Mouse (Mus musculus): ENCODE measurements around the gene Gpc5. TPM values are rescaled to one million over a fixed set of nuclear protein-coding genes. Genes with fewer than 3 reads are reported as not detected.

Gene Gpc5
- total RNA-seq, 2 experiments from 2014 or later: 1.3 TPM; not detected in 1

DNA sequence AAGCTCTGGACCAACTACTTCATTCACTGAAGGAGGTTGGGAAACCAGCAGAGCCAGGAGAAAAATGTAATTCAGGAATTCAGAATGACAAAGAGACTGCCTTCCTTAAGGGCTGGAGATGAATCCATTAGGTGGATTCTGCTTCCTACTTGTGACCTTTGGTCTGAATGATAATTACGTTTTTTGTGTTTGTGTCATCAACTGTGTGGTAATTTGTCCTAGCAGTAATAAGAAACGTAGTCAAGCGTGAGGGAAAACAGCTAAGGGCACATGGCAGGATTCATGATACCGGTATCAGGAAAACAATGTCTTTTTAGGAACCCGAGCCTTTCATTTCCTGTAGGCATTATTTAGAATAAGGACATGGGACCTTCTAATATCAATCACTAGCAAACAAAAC is 1045.3 kb downstream of the Gpc5 start:
- no peak for ATAC-seq (replicated peaks; ENCODE audit: low FRiP score, low TSS enrichment, poor library complexity, severe bottlenecking)

DNA sequence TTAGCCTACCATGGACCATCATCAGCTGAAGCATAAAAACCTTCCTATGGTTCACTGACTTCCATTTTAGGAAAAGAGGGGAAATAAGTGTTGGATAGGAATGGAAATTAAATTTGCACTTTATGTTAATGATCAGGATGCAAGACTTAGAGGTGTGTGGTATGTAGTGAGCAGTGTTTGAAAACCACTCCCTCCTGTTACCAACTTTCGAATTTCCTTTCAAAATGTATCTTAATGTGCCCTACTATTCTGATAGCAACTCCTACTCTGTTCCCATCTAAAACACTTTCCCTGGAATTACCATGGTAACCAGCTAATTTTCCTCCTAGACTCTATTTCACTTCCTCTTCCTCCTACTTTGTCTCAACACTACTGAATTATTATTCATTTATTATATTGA is 1045.8 kb downstream of the Gpc5 start:
- no peak for ATAC-seq (replicated peaks; ENCODE audit: low FRiP score, low TSS enrichment, poor library complexity, severe bottlenecking)

DNA sequence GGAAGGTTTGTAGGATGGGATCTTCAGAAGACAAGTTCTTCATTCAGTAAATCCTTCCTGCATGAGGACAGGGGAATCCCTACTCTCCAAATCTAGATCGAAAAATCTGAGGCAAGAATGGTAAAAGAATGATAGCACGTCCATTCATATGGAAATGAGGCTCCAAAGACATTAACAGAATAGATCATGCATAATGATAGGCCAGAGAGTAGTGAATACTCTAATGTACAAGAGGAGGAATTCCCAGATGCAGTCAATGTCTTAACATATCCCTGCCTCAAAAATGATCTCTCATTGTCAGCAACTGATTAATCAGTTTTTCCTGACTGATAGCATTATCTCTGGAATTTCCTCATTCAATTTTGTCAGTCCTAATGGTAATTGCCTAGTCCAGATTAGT is 1070.6 kb downstream of the Gpc5 start:
- no peak for ATAC-seq (replicated peaks; ENCODE audit: low FRiP score, low TSS enrichment, poor library complexity, severe bottlenecking)

DNA sequence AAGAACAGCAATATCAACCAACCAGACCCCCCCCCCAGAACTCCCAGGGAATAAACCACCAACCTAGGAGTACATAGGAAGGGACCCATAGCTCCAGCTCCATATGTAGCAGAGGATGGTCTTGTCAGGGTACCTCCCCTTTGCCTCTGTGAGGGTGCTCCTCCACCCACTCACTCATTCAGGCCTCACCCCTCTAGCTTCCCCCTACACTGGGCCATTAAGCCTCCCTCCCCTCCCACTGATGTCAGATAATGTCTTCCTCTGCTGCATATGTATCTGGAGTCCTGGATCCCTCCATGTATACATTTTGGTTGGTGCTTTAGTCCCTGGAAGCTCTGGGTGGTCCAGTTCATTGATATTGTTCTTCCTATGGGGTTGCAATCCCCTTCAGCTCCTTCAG is 1075.4 kb downstream of the Gpc5 start:
- no peak for ATAC-seq (replicated peaks; ENCODE audit: low FRiP score, low TSS enrichment, poor library complexity, severe bottlenecking)

DNA sequence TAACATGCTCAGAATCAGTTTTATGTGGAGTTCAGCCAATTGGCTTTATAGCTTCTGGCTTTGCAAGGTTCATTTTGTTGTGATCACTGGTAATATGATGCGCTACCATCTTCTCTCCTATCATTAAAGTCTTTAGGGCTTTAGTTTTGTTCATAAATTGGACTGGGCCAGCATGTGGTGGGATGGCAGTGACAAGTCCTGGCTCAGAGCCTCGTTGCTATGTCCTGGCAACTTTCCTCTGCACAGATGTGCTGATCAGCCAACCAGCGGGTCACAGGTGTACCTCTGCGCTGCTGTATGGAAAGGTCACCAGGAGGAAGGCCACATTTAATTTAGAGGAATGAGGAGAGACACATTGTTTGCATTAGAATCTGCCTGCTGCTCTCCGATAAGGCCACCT is 1077.1 kb downstream of the Gpc5 start:
- no peak for ATAC-seq (replicated peaks; ENCODE audit: low FRiP score, low TSS enrichment, poor library complexity, severe bottlenecking)

DNA sequence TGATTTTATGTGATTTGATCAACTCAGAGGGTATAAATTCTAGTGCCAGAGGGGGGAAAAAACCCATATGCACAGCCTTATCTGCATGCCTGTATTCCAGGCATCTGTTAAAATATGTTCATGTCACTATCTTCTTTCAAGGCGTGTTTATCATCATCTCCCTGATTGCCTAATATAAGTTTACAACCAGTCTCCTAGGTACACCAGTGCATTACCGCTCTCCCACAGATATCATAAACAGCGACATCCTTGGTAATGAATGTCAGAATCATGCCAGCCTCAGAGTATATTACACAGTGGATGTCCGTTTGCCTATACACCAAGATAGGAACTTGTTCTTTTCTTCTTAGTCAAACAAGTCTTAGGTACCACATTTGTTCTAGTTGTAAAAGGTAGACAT is 1095.0 kb downstream of the Gpc5 start:
- no peak for ATAC-seq (replicated peaks; ENCODE audit: low FRiP score, low TSS enrichment, poor library complexity, severe bottlenecking)

DNA sequence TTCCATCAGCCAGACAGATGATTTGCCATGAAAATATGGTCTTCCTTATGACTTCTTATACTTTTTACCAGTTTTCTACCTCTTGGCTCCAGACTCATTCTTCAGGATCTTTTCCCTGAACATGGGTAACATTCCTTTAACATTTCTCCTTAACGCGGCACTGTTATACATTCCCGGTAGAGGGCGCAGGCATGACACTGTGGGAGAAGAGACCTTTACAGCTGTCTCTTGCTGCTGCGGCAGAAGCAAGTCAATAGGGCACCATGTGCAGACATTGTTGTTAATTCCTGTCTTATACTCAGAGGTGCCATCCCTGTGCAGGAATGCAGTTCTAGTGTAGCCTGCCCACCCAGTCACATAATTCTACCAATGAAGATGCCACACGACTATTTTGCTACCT is 1115.0 kb downstream of the Gpc5 start:
- ATAC-seq (replicated peaks; ENCODE audit: low FRiP score, low TSS enrichment, poor library complexity, severe bottlenecking): peak; percentile 77; the same call in 1 of the 2 replicates

DNA sequence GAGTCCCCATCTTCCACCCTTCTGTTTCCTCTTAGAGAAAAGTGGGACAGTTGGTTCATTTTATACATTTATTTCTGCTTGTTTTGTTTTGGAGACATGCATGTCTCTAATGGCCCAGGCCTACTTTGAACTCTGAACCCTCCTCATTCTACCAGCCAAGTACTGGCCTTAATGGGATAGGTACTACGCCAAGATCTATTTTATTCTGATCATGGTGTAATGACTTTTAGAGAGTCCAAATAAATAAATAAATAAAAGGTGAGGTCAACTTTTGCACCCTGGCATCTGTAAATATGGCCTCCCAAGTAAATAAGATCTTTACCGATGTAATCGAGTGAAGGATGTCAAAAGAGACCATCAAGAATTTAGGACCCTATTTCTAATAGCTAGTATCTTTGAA is 1116.6 kb downstream of the Gpc5 start:
- ATAC-seq (replicated peaks; ENCODE audit: low FRiP score, low TSS enrichment, poor library complexity, severe bottlenecking): no peak

DNA sequence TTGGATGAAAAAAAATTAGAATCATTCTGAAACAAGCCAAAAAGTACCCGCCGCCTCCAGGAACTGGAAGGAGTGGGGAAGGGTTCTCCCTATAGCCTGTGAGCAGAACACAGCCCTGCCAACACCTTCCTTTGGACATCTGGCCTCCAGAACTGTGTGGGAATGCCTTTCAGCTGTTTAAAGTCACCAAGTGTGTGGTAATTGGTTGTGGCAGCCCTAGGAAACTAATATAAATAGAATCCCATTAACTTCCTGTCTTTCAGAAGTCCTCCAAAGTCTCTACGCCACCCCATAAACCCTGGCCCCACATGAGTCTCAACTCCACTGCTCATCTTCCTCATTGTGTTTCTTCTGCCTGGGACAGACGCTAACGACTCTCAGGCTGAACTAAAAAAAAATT is 1117.0 kb downstream of the Gpc5 start:
- no peak for ATAC-seq (replicated peaks; ENCODE audit: low FRiP score, low TSS enrichment, poor library complexity, severe bottlenecking)

DNA sequence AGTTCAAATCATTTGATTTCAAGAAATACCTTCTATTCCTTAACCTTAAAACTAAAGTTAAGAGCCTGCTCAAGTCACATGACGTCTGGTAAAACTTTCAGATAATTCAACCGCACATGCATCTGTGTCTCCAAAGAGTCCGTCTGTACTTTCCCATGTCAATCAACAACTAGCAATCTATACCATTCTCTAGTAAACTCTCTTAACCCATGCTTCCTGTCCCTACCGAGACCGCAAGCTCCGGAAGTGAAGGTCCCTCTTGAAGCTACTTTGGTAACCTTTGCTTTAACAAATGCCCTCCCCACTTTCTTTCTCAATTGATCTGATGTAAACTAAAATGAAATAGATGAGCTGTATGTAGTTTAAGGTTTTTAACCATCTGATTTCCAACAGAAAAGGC is 1118.3 kb downstream of the Gpc5 start:
- ATAC-seq (replicated peaks; ENCODE audit: low FRiP score, low TSS enrichment, poor library complexity, severe bottlenecking): no peak

DNA sequence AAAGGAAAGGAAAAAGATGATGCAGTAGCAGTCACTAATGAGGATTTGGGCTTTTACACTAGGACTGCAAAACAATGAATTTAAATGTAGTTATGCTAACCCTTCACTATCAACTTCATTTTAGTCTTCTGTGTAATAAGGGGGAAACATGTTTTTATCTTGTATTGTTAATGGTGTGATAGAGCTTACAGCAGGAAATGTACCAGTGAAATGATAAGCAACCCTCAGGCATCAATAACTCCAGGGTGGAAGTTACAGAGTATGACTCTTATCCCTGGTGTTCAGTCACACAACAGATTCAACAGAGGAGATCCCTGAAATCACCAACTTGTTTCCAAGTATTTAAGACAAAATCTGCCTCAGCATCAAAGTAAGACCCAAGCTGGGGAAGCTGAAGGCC is 1120.0 kb downstream of the Gpc5 start:
- no peak for ATAC-seq (replicated peaks; ENCODE audit: low FRiP score, low TSS enrichment, poor library complexity, severe bottlenecking)

DNA sequence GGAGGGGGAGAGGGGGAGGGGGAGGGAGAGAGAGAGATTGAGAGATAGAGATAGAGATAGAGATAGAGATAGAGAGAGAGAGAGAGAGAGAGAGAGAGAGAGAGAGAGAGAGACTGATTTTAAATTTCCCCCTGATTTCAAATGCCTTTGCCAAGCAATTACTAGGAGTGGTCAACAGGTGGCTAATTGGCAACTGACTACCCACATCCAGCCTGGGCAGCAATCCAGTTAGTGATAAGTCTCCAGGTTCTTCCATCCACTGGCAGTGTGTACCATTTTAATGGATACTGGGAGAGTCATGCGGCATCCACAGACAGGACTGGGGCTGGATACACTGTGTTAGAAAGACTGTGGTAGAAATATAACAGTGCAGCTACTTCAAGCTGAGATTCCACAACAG is 1166.1 kb downstream of the Gpc5 start:
- no peak for ATAC-seq (replicated peaks; ENCODE audit: low FRiP score, low TSS enrichment, poor library complexity, severe bottlenecking)

DNA sequence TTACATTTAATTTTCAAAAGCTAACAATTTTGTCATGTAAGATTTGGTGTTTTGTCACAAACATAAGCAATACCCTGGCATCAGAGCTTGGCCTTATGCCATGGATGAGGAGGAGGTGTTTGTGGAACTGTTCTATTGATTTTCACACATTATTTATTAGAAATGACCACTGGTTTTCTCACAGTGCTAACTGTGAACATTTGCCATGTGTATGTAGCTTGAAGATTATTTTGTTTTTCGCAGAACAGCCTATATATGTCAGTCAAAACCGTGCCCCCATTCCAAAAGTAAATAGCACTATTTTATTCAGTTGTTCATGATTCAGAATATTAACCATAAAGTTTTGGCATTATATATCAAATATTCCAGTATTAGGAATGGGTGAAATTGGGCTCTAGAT is 1216.5 kb downstream of the Gpc5 start:
- no peak for ATAC-seq (replicated peaks; ENCODE audit: low FRiP score, low TSS enrichment, poor library complexity, severe bottlenecking)

DNA sequence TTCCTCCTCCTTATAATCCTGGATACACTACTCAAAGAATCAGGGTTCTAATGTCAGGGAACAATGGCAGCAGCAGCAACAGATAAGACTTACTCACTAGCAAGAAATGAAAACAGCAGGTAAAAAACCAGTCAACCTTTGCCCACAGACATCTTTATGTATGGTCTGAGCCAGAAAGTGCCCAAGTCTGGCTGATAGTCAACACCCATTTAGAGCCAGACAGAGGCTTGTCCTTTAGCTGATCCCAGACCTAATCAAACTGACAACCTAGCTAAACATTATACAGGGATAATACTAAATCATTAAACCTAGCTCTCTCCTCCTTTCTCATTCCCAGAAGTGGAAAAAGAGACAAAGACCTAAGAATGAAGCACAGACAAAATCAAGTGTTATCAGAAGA is 1225.5 kb downstream of the Gpc5 start:
- ATAC-seq (replicated peaks; ENCODE audit: low FRiP score, low TSS enrichment, poor library complexity, severe bottlenecking): no peak

DNA sequence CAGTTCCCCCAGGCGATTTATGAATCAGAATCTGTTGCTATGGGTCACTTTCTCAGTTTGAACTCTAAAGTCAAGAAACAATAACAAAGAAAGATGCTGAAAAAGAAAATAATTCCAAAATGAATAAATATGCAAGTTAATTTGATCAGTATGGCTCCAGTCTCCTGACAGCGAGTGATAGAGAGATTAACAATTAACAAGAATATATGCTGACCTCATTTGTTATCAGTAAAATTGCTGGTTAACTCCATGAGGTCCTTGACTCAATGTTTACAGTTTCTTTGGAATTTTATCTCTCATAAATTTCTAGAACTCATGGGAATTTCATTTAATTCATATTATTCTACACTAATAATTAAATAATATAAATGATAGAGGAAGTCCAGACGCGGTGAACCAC is 1244.2 kb downstream of the Gpc5 start:
- ATAC-seq (replicated peaks; ENCODE audit: low FRiP score, low TSS enrichment, poor library complexity, severe bottlenecking): no peak

DNA sequence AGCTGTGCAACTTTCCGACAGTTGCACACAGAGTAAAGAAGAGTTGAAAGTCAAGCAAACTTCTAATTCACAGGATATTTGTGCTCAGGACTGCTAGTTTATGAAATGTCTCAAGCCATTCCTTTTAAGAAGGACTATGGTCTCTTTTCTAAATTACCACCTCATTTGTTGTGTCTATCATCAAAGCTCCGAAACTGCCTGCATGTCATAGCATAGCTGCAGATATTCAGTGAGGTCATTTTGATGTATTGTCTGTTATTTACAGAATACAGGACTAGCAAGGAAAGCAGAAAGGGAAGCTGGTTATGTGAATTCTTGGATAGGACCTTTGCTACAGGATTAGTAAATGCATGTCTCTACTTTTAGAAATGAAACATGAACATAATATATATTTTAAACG is 1246.4 kb downstream of the Gpc5 start:
- ATAC-seq (replicated peaks; ENCODE audit: low FRiP score, low TSS enrichment, poor library complexity, severe bottlenecking): no peak

DNA sequence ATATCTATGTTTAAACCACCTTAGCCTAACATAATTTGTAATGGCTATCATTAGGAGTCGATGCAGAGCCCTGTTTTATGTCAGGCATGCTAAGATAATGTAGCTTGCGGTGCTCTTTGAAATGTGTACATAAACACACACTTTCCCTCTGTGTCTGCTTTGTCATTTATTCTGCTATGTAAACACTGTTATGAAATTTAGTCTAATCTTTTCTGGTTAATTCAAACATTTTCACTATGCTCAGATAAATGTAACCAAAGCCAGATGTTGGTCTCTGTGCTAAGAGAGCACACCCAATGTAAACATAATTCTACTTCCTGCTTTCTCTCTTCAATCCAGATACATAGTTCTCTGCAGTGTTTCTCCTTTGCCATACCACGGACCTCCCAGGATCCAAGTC is 1256.5 kb downstream of the Gpc5 start:
- no peak for ATAC-seq (replicated peaks; ENCODE audit: low FRiP score, low TSS enrichment, poor library complexity, severe bottlenecking)

DNA sequence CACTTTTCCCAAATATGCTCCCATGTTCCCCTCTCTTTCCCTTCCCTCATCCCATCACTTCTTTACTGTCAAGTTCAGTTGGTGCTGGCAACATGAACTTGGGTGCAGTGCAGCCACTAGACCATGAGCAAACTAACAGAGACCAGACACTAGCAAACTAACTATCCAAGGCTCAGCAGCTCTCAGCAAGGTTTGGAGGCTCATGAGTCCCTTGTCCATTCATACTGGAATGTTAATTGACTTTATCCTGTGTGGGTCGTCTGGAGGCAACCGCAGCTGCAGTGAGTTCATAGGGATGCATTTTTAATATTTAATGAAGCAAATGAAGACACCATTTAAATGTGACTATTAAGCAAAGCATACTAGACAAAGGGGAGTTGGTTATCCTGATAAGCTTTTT is 1292.6 kb downstream of the Gpc5 start:
- no peak for ATAC-seq (replicated peaks; ENCODE audit: low FRiP score, low TSS enrichment, poor library complexity, severe bottlenecking)

DNA sequence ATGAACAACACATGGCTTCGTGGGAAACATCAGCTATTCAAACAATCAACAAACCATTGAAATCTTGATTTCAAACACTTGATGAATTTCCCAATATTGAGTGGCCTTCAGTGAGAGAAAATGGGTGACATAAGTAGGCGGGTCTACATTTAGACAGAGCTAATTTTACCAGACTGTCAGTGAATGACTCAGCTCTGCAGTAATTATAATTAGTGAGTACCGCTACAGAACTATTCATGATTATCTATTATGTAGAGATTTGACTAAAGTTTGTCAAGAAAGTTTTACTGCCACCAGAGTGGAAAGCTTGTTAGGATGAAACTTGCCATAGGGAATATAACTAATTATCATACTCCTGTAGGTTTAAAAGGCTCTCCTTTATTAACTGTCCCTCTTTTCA is 1323.5 kb downstream of the Gpc5 start:
- ATAC-seq (replicated peaks; ENCODE audit: low FRiP score, low TSS enrichment, poor library complexity, severe bottlenecking): no peak

DNA sequence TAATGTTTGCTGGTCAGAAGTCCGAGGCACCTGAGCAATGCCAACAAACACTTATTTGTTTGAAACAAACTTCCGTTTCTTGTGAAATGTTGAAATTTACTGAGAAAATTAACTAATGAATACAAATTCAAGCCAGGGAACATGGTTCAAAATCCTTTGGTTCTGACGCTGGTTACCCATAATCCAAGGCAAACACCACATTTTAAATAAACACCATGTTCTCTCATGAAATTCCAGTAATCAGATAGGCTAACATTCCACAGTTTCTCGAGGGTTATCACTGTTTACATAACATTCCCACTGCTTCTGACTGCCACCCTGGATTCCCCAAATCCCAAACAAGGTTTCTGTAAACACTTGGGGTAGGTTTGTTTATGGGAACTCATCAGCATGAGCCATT is 1356.2 kb downstream of the Gpc5 start:
- no peak for ATAC-seq (replicated peaks; ENCODE audit: low FRiP score, low TSS enrichment, poor library complexity, severe bottlenecking)

DNA sequence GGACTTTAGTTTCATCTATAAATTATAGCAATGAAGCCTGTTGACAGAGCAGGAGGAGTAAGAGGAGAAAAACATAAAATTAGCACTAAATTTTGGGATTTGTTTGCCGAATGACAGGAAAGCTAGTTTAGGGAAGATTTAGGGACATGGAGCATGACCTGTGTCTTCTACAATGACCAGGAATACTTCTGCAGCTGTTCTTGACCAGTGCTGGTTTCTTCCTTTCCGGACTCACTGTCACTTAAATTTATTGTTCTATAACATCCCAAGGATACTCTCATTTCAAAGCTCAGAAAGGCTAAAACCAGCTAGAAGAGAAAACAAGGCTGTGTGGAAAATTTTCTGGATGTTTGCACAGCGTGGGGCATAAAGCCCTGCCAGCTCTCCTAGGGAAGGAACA is 1361.3 kb downstream of the Gpc5 start:
- ATAC-seq (replicated peaks; ENCODE audit: low FRiP score, low TSS enrichment, poor library complexity, severe bottlenecking): no peak

DNA sequence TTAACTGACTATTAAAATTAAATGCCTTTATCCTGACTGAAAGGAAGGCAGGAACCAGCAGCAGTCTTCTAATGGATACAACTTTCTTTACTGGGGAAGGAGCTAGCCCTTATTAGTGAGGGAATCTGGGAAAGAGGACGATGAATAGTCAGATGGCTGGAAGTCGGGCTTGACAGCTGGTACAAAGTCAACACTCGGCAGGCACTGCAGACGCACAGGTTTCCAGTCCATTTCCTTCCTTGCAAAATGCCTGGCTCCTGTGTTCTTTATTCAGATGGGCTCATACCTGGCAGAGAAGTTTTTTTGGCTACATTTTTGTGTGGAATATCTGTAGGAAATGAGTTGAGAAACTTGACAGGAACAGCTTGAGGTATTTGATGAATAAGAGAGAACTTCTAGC is 1364.2 kb downstream of the Gpc5 start:
- no peak for ATAC-seq (replicated peaks; ENCODE audit: low FRiP score, low TSS enrichment, poor library complexity, severe bottlenecking)

All from megakaryocyte-erythroid progenitor cell, adult 5-6 weeks (primary cell).